Mouse (Mus musculus): ENCODE results near the gene Scnn1a. TPM values are rescaled to one million over a fixed set of nuclear protein-coding genes. Genes with fewer than 3 reads are reported as not detected.

Gene Scnn1a
- polyA plus RNA-seq, 1 experiment from 2014 or later, result 0.42 TPM

GRCm38 (mm10) chr6:125349575-125350230 lies 29.2 kb downstream of the Scnn1a start:
- peak overlapping the region; percentile 61 for H3K4me3 ChIP-seq
- peak overlapping the region; percentile 86 for H3K27ac ChIP-seq
- DNase-seq (ENCODE audit: low spot score), result peak; percentile 63
- no peaks in the 10 kb centered on the region for H3K9me3 ChIP-seq
- under 1% methylated on average over 27 of the region's 27 CpGs for WGBS
- peaks cover 32% of the 10 kb centered on the region for H3K27me3 ChIP-seq (ENCODE audit: insufficient read depth, poor library complexity, severe bottlenecking)
- no peaks in the 10 kb centered on the region for H3K36me3 ChIP-seq
- peaks cover 66% of the 10 kb centered on the region for H3K4me1 ChIP-seq (replicated peaks)

GRCm38 (mm10) chr6:125350231-125350994 lies 30.0 kb downstream of the Scnn1a start:
- H3K27ac ChIP-seq, result peak overlapping the region; percentile 86
- peak overlapping the region; percentile 61 for H3K4me3 ChIP-seq
- 6% methylated on average over 20 of the region's 20 CpGs for WGBS
- no peaks in the 10 kb centered on the region for H3K36me3 ChIP-seq
- no peak for DNase-seq (ENCODE audit: low spot score)
- H3K27me3 ChIP-seq (ENCODE audit: insufficient read depth, poor library complexity, severe bottlenecking), result peaks cover 36% of the 10 kb centered on the region
- peaks cover 69% of the 10 kb centered on the region for H3K4me1 ChIP-seq (replicated peaks)
- H3K9me3 ChIP-seq, result no peaks in the 10 kb centered on the region

- Histone ChIP-seq H3K4me3 (peak overlapping the region; percentile 61), H3K27ac (peak overlapping the region; percentile 86), H3K27me3 (ENCODE audit: insufficient read depth, poor library complexity, severe bottlenecking) (peaks cover 41% of the 10 kb centered on the region), H3K36me3 (no peaks in the 10 kb centered on the region), H3K4me1 (replicated peaks) (peaks cover 75% of the 10 kb centered on the region), H3K9me3 (no peaks in the 10 kb centered on the region)
- WGBS, result 75% methylated on average over 2 of the region's 2 CpGs
- no peak for DNase-seq (ENCODE audit: low spot score)
Measured at GRCm38 (mm10) chr6:125350995-125351324, 30.5 kb downstream of the Scnn1a start.

- no peak for DNase-seq (ENCODE audit: low spot score)
- 0 out of 2 replicates have a peak overlapping the region, but pooled peaks have one; percentile 61 for H3K4me3 ChIP-seq
- peaks cover 79% of the 10 kb centered on the region for H3K4me1 ChIP-seq (replicated peaks)
- no peaks in the 10 kb centered on the region for H3K9me3 ChIP-seq
- no peak overlapping the region for H3K27ac ChIP-seq
- 75% methylated on average over 8 of the region's 8 CpGs for whole genome bisulfite sequencing
- no peaks in the 10 kb centered on the region for H3K36me3 ChIP-seq
- H3K27me3 ChIP-seq (ENCODE audit: insufficient read depth, poor library complexity, severe bottlenecking), result peaks cover 42% of the 10 kb centered on the region
Measured at GRCm38 (mm10) chr6:125351368-125352045, 31.0 kb downstream of the Scnn1a start.

GRCm38 (mm10) chr6:125352046-125352384 lies 31.6 kb downstream of the Scnn1a start:
- Histone ChIP-seq H3K36me3 (0 out of 2 replicates have a peak, but pooled peaks cover under 1% of the 10 kb centered on the region), H3K4me3 (no peak overlapping the region), H3K27me3 (ENCODE audit: insufficient read depth, poor library complexity, severe bottlenecking) (peaks cover 42% of the 10 kb centered on the region), H3K4me1 (replicated peaks) (peaks cover 80% of the 10 kb centered on the region), H3K9me3 (no peaks in the 10 kb centered on the region), H3K27ac (no peak overlapping the region)
- 64% methylated on average over 5 of the region's 5 CpGs for WGBS
- DNase-seq (ENCODE audit: low spot score), result no peak

DNA sequence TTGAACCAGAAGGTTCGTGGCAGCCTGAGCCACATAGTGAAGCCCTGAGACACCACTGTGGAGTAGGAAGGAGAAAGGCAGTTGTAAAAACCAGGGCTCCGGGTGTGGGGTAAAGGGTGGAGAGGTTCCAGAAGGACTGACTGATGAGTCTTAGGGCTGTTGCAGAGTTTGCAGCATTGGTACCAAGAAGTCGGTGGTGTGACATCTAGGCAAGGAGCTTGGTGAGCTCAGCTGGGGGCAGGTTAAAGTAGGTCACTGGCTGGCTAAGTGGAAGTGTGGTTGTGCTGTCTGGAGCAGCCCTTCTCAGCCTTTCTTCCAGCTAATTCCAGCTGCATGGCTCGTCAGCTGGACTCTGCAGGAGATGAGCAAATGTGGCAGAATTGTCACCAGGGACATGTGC lies 32.4 kb downstream of the Scnn1a start:
- Histone ChIP-seq H3K4me1 (replicated peaks) (peaks cover 80% of the 10 kb centered on the region), H3K27ac (0 out of 2 replicates have a peak overlapping the region, but pooled peaks have one; percentile 12), H3K27me3 (ENCODE audit: insufficient read depth, poor library complexity, severe bottlenecking) (peaks cover 41% of the 10 kb centered on the region), H3K36me3 (peaks cover 8% of the 10 kb centered on the region), H3K4me3 (no peak overlapping the region), H3K9me3 (no peaks in the 10 kb centered on the region)
- no peak for DNase-seq (ENCODE audit: low spot score)
- WGBS, result 61% methylated on average over 4 of the region's 4 CpGs

DNA sequence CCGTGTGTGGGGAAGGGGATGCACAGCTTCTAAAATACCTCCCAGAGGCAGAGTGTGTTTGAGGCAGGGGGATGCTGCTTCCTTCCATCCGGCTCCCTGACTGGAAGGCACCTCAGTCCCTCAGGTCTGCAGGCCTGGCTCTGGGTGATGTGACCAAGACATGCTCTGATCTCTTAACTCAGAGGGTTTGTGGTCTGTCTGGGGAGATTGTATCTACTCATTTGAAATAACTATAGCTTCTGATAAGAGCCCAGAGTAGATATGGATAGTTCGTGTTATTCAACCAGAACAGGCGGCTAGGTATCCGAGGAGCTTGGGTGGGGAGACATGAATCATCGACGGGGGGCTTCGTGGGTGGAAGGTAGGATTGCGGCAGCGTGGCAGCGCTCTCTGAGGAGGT lies 32.8 kb downstream of the Scnn1a start:
- Histone ChIP-seq H3K4me3 (no peak overlapping the region), H3K27ac (0 out of 2 replicates have a peak overlapping the region, but pooled peaks have one; percentile 12), H3K36me3 (peaks cover 12% of the 10 kb centered on the region), H3K4me1 (replicated peaks) (peaks cover 80% of the 10 kb centered on the region), H3K27me3 (ENCODE audit: insufficient read depth, poor library complexity, severe bottlenecking) (peaks cover 42% of the 10 kb centered on the region), H3K9me3 (no peaks in the 10 kb centered on the region)
- DNase-seq (ENCODE audit: low spot score), result no peak
- 84% methylated on average over 11 of the region's 11 CpGs for WGBS

- WGBS, result 82% methylated on average over 4 of the region's 4 CpGs
- Histone ChIP-seq H3K4me3 (no peak overlapping the region), H3K27ac (peak overlapping the region; percentile 46; the same call in 1 of the 2 replicates), H3K4me1 (replicated peaks) (peaks cover 78% of the 10 kb centered on the region), H3K27me3 (ENCODE audit: insufficient read depth, poor library complexity, severe bottlenecking) (peaks cover 38% of the 10 kb centered on the region), H3K9me3 (no peaks in the 10 kb centered on the region), H3K36me3 (peaks cover 16% of the 10 kb centered on the region)
- DNase-seq (ENCODE audit: low spot score), result no peak
Measured at GRCm38 (mm10) chr6:125353655-125354054, 33.2 kb downstream of the Scnn1a start.

GRCm38 (mm10) chr6:125354352-125355151 lies 34.1 kb downstream of the Scnn1a start:
- no peaks in the 10 kb centered on the region for H3K9me3 ChIP-seq
- peaks cover 24% of the 10 kb centered on the region for H3K36me3 ChIP-seq
- peak overlapping the region; percentile 9; the same call in 1 of the 2 replicates for H3K4me3 ChIP-seq
- H3K27ac ChIP-seq, result peak overlapping the region; percentile 46
- H3K4me1 ChIP-seq (replicated peaks), result peaks cover 69% of the 10 kb centered on the region
- peaks cover 39% of the 10 kb centered on the region for H3K27me3 ChIP-seq (ENCODE audit: insufficient read depth, poor library complexity, severe bottlenecking)
- WGBS, result 11% methylated on average over 14 of the region's 14 CpGs
- DNase-seq (ENCODE audit: low spot score), result no peak

- WGBS, result 6% methylated on average over 10 of the region's 10 CpGs
- H3K27me3 ChIP-seq (ENCODE audit: insufficient read depth, poor library complexity, severe bottlenecking), result peaks cover 46% of the 10 kb centered on the region
Measured at GRCm38 (mm10) chr6:125355197-125355741, 34.8 kb downstream of the Scnn1a start.

GRCm38 (mm10) chr6:125356264-125356663 lies 35.8 kb downstream of the Scnn1a start:
- H3K4me3 ChIP-seq, result no peak overlapping the region
- peaks cover 59% of the 10 kb centered on the region for H3K4me1 ChIP-seq (replicated peaks)
- DNase-seq (ENCODE audit: low spot score), result no peak
- H3K27me3 ChIP-seq (ENCODE audit: insufficient read depth, poor library complexity, severe bottlenecking), result peaks cover 50% of the 10 kb centered on the region
- peaks cover 32% of the 10 kb centered on the region for H3K36me3 ChIP-seq
- H3K27ac ChIP-seq, result no peak overlapping the region
- WGBS, result 39% methylated on average over 8 of the region's 8 CpGs
- no peaks in the 10 kb centered on the region for H3K9me3 ChIP-seq

More at GRCm38 (mm10) chr6:125355197-125355741, 34.8 kb downstream of the Scnn1a start:
- Histone ChIP-seq H3K36me3 (peaks cover 26% of the 10 kb centered on the region), H3K27ac (peak overlapping the region; percentile 46), H3K4me1 (replicated peaks) (peaks cover 65% of the 10 kb centered on the region), H3K9me3 (no peaks in the 10 kb centered on the region), H3K4me3 (peak overlapping the region; percentile 16; the same call in 1 of the 2 replicates)
- no peak for DNase-seq (ENCODE audit: low spot score)

DNA sequence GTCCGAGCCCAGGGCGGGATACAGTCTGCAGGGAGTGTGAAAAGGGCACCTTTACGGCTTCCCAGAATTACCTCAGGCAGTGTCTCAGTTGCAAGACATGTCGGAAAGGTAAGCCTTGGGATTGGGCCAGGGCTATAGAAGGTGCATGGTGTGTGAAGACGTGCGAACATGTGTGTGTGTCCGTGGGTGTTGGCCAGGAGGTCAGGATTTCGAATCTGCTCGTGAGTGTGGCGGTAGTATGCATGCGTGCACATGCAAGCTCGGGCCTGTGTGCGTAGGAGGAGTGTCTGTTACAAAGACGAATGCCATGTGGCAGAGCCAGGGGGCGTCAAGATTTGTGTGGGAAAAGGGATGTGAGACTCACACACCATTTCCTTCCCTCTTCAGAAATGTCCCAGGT lies 36.9 kb downstream of the Scnn1a start:
- Histone ChIP-seq H3K9me3 (no peaks in the 10 kb centered on the region), H3K4me1 (replicated peaks) (peaks cover 57% of the 10 kb centered on the region), H3K4me3 (no peak overlapping the region), H3K27ac (no peak overlapping the region), H3K27me3 (ENCODE audit: insufficient read depth, poor library complexity, severe bottlenecking) (peaks cover 55% of the 10 kb centered on the region), H3K36me3 (peaks cover 41% of the 10 kb centered on the region)
- 92% methylated on average over 15 of the region's 15 CpGs for WGBS
- no peak for DNase-seq (ENCODE audit: low spot score)

Data from hindbrain, embryonic 10.5 days (tissue).